Mouse (Mus musculus): ENCODE data around the gene Itpr2. TPM values are rescaled to one million over a fixed set of nuclear protein-coding genes. Genes with fewer than 3 reads are reported as not detected.

Itpr2 gene
- polyA plus RNA-seq, 1 experiment from 2014 or later: 9.3 TPM

DNA sequence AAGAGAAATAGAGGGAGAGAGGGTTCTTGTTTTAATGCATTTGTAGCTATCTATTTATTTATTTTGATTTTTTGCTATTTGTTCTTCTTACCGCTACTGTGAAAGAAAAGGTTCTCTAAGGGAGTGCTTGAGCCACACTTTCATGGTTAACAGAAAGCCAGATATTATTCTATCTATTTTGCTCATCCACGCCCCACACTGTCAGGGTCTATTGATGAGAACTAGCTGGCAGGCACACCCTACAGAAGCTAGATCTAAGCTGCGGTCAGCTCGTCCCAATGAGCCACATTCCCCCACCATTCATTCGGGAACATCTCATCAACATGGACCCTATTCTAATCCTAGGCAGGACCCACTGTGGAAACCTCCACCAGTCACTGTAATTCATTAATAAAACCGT is 271.1 kb downstream of the Itpr2 start:
- ATAC-seq (replicated peaks): no peak
- Histone ChIP-seq H3K9ac (no peak overlapping the region), H3K9me3 (no peaks in the 10 kb centered on the region), H3K27me3 (replicated peaks) (no peaks in the 10 kb centered on the region; the same call in 1 of the 2 replicates), H3K36me3 (replicated peaks) (no peaks in the 10 kb centered on the region), H3K4me3 (no peak overlapping the region), H3K4me1 (peaks cover 11% of the 10 kb centered on the region), H3K4me2 (no peak overlapping the region), H3K27ac (no peak overlapping the region)
- 93% methylated on average over 6 of the region's 6 CpGs for WGBS

DNA sequence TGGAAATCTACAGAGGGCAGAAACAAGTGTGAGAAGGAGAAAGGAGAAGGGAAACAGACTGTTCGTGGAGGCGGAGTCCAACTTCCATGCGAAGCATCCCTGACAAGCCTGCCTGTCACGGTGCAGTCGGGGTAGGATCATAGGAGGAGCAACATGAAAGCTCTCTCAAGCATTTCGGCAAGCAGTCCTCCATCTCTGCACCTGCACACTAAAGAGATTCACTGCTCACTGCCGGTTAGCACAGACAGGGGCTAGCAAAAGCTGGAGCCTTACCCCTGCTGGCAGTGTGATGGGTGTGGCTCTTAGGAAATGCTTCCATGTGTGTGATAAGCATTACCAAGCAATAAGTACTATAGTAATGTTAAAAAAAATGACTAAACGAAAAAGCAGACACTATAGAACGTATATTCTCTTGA is 271.6 kb downstream of the Itpr2 start:
- peaks cover 6% of the 10 kb centered on the region for H3K4me1 ChIP-seq
- H3K36me3 ChIP-seq (replicated peaks): no peaks in the 10 kb centered on the region
- no peak overlapping the region for H3K4me3 ChIP-seq
- no peak overlapping the region for H3K27ac ChIP-seq
- H3K4me2 ChIP-seq: no peak overlapping the region
- no peaks in the 10 kb centered on the region for H3K9me3 ChIP-seq
- ATAC-seq (replicated peaks): 0 out of 2 replicates have a peak, but pooled peaks have one; percentile 40
- no peak overlapping the region for H3K9ac ChIP-seq
- H3K27me3 ChIP-seq (replicated peaks): no peaks in the 10 kb centered on the region; the same call in 1 of the 2 replicates
- 49% methylated on average over 9 of the region's 9 CpGs for whole genome bisulfite sequencing

DNA sequence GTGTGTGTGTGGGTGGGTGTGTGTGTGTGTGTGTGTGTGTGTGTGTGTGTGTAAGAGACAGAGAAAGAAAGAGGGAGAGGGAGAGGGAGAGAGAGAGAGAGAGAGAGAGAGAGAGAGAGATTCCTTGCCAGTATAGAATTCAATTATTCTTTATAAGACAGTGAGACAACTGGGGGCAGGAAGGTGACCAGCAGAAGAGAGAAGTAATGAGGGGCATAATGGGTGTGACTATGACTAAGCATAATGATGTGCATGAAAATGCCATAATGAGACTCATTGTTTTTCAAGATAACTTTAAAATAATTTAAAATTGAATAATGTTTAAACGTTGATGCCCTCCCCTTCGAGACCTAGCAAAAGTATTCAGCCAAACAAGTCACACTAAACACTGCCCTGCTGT is 272.1 kb downstream of the Itpr2 start:
- H3K9ac ChIP-seq: no peak overlapping the region
- no peaks in the 10 kb centered on the region for H3K9me3 ChIP-seq
- H3K4me3 ChIP-seq: no peak overlapping the region
- WGBS: 86% methylated on average over 2 of the region's 2 CpGs
- 0 out of 2 replicates have a peak, but pooled peaks cover 2% of the 10 kb centered on the region for H3K4me1 ChIP-seq
- no peak for ATAC-seq (replicated peaks)
- H3K36me3 ChIP-seq (replicated peaks): no peaks in the 10 kb centered on the region
- no peak overlapping the region for H3K27ac ChIP-seq
- H3K4me2 ChIP-seq: no peak overlapping the region
- H3K27me3 ChIP-seq (replicated peaks): no peaks in the 10 kb centered on the region; the same call in 1 of the 2 replicates

DNA sequence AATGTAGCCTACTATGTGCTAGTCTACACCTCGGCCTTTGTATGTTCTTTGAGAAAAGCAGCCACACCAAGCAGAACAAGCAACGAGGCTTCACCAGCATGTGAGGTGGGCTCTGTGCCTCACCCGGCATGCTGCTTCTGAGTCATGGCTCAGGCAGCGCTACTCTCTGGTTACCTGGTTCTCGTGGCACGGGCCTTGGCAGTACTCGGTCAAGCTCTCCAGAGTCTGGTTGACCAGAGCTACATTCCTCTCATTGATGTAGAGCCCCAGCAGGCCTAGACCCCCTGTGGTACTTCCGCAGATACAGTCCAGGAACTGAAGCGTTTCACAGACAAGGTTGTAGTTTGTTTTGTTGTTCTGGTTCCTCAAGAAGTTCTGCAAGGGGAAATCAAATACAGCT is 272.5 kb downstream of the Itpr2 start:
- 77% methylated on average over 9 of the region's 9 CpGs for WGBS
- Histone ChIP-seq H3K9me3 (no peaks in the 10 kb centered on the region), H3K36me3 (replicated peaks) (no peaks in the 10 kb centered on the region), H3K4me1 (0 out of 2 replicates have a peak, but pooled peaks cover under 1% of the 10 kb centered on the region), H3K27ac (no peak overlapping the region), H3K9ac (no peak overlapping the region), H3K4me2 (no peak overlapping the region), H3K4me3 (no peak overlapping the region), H3K27me3 (replicated peaks) (no peaks in the 10 kb centered on the region; the same call in 1 of the 2 replicates)
- no peak for ATAC-seq (replicated peaks)

DNA sequence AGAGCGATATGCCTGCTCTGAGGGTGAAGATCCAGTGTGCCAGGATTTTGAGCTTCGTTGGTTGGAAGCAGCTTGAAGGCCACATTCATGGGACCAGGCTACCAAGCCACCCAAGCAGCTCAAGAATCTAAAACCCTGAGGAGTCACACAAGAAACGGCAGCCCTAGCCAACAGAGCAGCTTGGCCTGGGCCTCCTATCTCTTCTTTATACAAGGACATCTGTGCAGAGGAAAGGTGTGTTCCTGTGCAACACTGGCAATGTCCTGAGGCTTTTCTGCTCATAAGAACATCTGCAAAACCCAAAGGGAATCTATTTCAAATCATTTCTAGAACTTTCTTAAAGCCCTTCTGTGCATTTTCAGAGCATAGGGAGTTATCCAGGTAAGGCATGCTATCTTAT is 274.0 kb downstream of the Itpr2 start:
- Histone ChIP-seq H3K36me3 (replicated peaks) (no peaks in the 10 kb centered on the region), H3K27ac (no peak overlapping the region), H3K4me1 (no peaks in the 10 kb centered on the region), H3K4me3 (no peak overlapping the region), H3K9me3 (no peaks in the 10 kb centered on the region), H3K9ac (no peak overlapping the region), H3K27me3 (replicated peaks) (no peaks in the 10 kb centered on the region; the same call in 1 of the 2 replicates), H3K4me2 (no peak overlapping the region)
- WGBS: 89% methylated on average over 3 of the region's 3 CpGs
- no peak for ATAC-seq (replicated peaks)

DNA sequence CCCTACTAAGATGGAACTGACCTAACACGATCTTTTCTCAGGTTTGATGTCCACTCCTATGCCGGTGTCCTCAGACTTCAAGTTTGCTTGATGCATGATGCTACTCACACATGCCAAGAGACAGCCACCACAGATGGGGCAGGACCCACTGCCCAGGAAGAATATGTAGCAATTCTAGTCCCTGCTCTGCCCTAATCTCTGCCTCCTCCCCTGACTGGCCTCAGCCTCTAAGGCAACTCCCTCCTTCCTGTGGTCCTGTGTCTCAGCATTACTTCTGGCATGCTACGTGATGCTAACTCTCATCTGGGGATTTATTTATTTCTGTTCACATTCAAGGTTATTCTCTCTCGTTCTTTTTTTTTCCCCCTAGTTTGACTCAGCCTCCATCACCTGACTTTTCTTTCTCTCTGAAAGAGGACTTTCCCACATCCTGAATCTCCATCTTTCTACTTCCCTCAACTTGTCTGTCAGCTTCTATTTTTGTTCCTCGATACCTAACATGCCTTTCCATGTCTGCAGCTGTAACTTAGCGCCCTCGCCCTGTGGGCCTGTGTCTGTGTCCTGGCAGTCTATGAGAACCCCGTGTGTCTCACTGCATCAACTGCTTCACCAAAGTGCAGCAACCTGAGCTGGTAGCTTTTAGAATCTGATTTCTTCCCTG is 279.5 kb downstream of the Itpr2 start:
- Histone ChIP-seq H3K27ac (no peak overlapping the region), H3K9me3 (no peaks in the 10 kb centered on the region), H3K27me3 (replicated peaks) (no peaks in the 10 kb centered on the region), H3K36me3 (replicated peaks) (no peaks in the 10 kb centered on the region), H3K4me1 (no peaks in the 10 kb centered on the region), H3K4me2 (no peak overlapping the region), H3K9ac (no peak overlapping the region), H3K4me3 (no peak overlapping the region)
- ATAC-seq (replicated peaks): no peak
- 81% methylated on average over 8 of the region's 8 CpGs for WGBS

DNA sequence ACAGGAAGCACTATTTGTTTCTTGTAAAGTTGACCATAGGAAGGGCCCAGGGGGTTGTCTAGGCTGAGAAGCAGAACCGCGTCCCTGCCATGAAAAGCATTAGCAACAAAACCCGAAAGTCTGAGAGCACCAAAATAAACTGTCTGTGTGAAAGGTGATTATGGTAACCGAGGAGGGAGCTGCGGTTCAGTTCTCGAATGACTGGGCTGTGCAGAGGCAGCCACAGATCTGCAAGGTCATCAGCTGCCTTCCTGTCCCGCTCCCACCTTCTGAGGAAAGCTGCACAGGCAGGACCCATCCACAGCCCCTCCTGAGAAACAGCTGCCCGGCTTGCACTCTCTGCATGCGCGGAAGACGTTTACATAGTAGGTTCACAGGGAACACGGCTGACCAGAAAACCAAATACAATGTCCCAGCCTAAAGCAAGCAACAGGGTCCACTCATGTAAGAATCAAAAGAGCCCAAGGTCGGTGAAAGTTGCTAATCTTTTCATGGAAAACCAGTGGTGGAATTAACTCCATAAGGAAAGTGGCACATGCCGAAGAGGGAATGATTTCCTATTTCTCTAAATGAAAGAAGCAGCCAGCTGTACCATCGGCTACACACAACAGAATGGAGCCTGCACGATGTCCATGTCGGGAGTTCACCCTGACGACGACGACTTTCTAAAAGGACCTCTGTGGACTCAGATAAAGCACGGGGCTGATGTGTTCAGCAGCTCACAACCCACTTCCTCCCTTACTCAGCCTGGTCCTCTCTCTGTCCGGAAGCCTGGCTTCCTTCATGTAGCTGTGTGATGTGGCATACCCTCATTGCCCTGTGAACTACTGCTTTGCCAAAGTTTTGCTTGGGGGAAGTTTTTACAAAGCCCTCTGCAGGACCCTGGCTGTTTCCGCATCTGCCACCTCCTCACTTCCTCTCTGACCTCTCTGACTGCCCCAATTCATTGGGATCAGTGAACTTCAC is 280.4 kb downstream of the Itpr2 start:
- 63% methylated on average over 23 of the region's 23 CpGs for WGBS
- ATAC-seq (replicated peaks): no peak

DNA sequence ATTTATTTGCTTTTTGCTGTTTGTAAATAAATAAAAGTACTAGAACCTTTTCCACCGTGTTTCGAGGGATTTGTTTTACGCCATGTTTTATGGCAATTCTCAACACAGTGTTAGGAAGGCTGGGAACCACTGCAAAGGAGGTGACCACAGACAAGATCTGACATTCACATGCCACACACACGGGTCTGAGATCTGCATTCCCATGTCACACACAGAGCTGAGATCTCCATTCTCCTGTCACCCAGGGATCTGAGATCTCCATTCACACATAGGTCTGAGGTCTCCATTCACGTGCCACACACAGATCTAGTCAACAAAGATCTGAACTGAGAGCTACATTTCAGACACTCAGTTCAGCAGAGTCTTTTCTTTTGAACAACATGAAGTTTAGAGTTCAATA is 282.0 kb downstream of the Itpr2 start:
- H3K4me2 ChIP-seq: no peak overlapping the region
- no peak for ATAC-seq (replicated peaks)
- peaks cover under 1% of the 10 kb centered on the region; the same call in 1 of the 2 replicates for H3K4me1 ChIP-seq
- no peaks in the 10 kb centered on the region for H3K36me3 ChIP-seq (replicated peaks)
- H3K9ac ChIP-seq: no peak overlapping the region
- no peak overlapping the region for H3K27ac ChIP-seq
- H3K9me3 ChIP-seq: no peaks in the 10 kb centered on the region
- no peak overlapping the region for H3K4me3 ChIP-seq
- H3K27me3 ChIP-seq (replicated peaks): no peaks in the 10 kb centered on the region
- 66% methylated on average over 5 of the region's 5 CpGs for WGBS

More for the DNA sequence above, 280.4 kb downstream of the Itpr2 start:
- H3K36me3 ChIP-seq (replicated peaks): no peaks in the 10 kb centered on the region
- no peaks in the 10 kb centered on the region for H3K4me1 ChIP-seq
- no peak overlapping the region for H3K9ac ChIP-seq
- H3K9me3 ChIP-seq: no peaks in the 10 kb centered on the region
- no peak overlapping the region for H3K27ac ChIP-seq
- no peak overlapping the region for H3K4me3 ChIP-seq
- H3K27me3 ChIP-seq (replicated peaks): no peaks in the 10 kb centered on the region
- H3K4me2 ChIP-seq: no peak overlapping the region

DNA sequence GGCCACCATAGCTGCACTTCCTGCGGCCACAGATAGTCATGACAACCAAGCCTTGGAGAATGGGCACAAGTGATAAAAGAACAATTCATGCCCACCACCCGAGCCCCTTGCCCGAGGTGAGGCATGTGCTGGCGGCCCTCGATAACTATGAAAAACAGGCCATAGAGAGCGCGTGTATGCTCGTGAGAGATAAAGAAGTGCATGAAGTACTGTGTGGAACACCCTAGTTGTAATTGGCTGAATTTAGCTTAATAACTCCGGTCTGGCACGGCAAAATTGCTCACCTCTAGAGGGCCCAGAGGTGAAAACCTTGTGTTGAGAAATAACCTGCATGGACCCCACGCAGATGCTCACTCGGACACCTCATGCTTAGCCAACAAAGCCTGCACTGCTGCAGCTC is 282.5 kb downstream of the Itpr2 start:
- Histone ChIP-seq H3K36me3 (replicated peaks) (no peaks in the 10 kb centered on the region), H3K9ac (no peak overlapping the region), H3K4me3 (no peak overlapping the region), H3K4me2 (no peak overlapping the region), H3K9me3 (no peaks in the 10 kb centered on the region), H3K4me1 (peaks cover 6% of the 10 kb centered on the region; the same call in 1 of the 2 replicates), H3K27ac (no peak overlapping the region), H3K27me3 (replicated peaks) (no peaks in the 10 kb centered on the region)
- 89% methylated on average over 12 of the region's 12 CpGs for WGBS
- no peak for ATAC-seq (replicated peaks)

DNA sequence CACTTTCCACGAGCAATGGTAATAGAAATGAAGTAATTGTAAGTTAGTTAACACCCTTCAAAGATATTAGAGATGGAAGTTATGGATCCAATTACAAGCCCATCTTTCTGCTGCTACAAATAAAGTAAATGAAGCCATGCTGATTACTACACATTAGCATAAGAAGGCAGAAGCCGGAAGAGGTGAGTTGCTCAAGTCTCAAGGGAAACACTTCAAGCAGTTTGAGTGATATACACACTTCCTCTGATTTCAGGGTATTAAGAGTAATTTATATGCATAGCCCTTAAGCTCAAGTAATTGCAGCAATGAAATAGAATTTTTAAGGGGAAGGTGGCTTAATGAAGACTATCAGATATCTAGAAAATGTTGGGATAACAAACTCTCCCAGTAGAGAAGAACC is 286.7 kb downstream of the Itpr2 start:
- ATAC-seq (replicated peaks): 0 out of 2 replicates have a peak, but pooled peaks have one; percentile 46
- Histone ChIP-seq H3K9me3 (no peaks in the 10 kb centered on the region), H3K9ac (no peak overlapping the region), H3K27ac (no peak overlapping the region), H3K27me3 (replicated peaks) (no peaks in the 10 kb centered on the region), H3K4me3 (no peak overlapping the region), H3K4me1 (peaks cover 7% of the 10 kb centered on the region; the same call in 1 of the 2 replicates), H3K36me3 (replicated peaks) (no peaks in the 10 kb centered on the region), H3K4me2 (no peak overlapping the region)
- WGBS: 48% methylated on average over 2 of the region's 2 CpGs

DNA sequence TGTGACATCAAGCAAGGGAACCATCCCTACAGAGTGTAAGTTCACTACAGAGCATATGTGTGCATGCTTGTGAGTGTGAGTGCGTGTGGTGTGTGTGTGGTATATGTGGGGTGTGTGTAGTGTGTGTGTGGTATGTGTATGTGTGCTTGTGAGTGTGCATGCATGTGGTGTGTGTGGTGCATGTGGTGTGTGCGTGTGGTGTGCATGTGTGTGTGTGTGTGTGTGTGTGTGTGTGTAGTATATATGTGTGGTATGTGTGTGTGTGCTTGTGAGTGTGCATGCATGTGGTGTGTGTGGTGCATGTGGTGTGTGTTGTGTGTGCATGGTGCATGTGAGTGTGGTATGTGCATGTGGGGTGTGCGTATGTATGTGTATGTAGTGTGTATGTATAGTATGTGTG is 289.7 kb downstream of the Itpr2 start:
- 93% methylated on average over 3 of the region's 3 CpGs for WGBS
- Histone ChIP-seq H3K27ac (no peak overlapping the region), H3K27me3 (replicated peaks) (no peaks in the 10 kb centered on the region), H3K9ac (no peak overlapping the region), H3K4me3 (no peak overlapping the region), H3K4me2 (no peak overlapping the region), H3K9me3 (no peaks in the 10 kb centered on the region), H3K36me3 (replicated peaks) (no peaks in the 10 kb centered on the region), H3K4me1 (peaks cover 7% of the 10 kb centered on the region; the same call in 1 of the 2 replicates)
- ATAC-seq (replicated peaks): no peak

DNA sequence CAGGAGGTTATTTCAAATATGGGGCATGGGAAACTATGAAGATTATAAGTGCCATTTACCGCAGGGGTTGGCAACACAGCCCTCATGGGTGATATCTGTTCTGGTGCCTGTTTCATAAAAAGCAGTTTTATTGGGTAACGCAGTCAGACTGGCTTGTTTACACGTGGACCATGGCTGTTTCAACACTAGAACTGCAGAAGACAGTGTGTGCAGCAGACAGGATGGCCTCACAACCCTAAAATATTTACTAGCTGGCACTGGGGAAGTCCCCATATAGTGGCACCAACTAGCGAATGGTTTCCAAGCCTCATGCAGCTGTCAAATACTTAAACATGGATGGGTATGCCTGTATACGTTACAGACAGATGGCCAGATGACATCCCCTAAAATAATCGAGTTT is 290.8 kb downstream of the Itpr2 start:
- Histone ChIP-seq H3K9ac (no peak overlapping the region), H3K9me3 (no peaks in the 10 kb centered on the region), H3K4me3 (no peak overlapping the region), H3K27me3 (replicated peaks) (no peaks in the 10 kb centered on the region), H3K4me1 (peaks cover 7% of the 10 kb centered on the region; the same call in 1 of the 2 replicates), H3K4me2 (no peak overlapping the region), H3K27ac (no peak overlapping the region), H3K36me3 (replicated peaks) (no peaks in the 10 kb centered on the region)
- ATAC-seq (replicated peaks): no peak
- 88% methylated on average over 6 of the region's 6 CpGs for WGBS

Measured in midbrain, embryonic 15.5 days (tissue).